Mouse (Mus musculus) layer of hippocampus, postnatal 10 days (tissue): ENCODE measurements at regions not wholly inside any gene's neighbourhood (a gene's known extent, or its start where the extent isn't known, plus 50 kb on each side); places are given as distances from the start of the nearest gene placed in this dataset.
A peak's percentile ranks its signal among the peaks of the same experiment; 100 is the strongest.

Source experiments
- DNase-seq, 2 experiments: peaks; one replicate each; pipeline ENCODE4 v3.0.0; 2021; ENCODE audit warnings: low spot score in 2 of 2

DNA sequence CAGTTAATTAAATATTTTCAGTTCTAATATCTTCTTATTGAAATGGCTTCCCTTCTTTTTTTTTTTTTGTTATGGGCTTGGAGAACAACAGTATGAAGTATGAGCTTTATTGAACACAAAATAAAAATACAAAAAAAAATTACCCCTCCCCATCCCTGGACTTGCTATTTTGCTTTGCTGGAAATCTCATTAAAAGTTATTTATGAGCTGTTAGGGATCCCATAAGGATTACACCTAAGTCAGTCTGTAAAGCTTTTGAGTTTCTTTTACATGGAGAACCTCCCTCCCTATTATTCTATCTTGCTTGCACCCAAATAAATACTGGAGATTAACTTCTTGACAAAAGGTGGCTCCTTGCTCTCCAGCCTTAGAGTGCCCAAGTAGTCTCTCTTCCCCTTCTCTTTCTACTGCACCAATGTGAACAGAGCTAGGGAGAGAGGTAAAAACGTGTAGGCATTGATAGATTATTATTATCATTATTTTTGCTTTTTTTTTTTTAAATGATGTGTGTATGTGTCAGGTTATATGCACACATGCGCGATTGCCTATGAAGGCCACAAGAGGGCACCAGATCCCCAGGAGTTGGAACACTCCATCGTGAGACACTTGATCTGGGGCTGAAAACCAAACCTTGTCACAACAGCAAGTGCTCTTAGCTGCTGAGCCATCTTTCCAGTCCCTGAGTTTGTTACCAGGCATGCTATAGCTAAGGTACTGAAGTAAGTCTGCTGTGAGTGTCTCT, 186.6 kb upstream of the Habp2 start:
- DNase-seq = no peak

DNA sequence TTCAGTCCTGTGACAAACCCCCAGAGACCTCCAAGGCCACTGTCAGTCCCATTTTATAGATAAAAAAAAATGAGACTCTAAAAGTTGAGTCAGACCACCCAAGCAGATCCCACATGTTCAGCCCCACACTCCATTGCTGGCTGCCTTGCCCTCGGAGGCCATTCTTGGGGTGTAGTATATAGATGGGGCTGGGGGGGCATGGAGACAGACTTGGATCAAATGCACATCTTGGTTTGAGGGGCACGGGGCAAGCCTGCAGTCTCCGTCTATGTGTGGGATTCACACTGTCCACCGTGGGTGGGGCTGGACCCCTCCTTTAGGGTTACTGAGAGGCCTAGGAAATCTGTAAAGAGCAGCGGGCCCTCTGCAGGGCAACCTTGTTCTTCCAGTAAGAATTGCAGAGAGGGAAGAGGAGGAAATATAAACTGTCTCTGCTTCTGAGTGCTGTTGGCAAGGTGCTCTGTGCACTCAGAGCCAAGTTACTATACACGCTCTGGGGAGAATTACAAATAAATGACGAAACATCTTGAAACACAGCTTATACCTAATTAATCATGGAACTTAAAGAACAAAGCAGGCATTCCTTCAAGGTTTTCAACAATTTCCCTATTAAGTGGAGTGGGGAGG, 184.4 kb upstream of the Habp2 start:
- no peak for DNase-seq

DNA sequence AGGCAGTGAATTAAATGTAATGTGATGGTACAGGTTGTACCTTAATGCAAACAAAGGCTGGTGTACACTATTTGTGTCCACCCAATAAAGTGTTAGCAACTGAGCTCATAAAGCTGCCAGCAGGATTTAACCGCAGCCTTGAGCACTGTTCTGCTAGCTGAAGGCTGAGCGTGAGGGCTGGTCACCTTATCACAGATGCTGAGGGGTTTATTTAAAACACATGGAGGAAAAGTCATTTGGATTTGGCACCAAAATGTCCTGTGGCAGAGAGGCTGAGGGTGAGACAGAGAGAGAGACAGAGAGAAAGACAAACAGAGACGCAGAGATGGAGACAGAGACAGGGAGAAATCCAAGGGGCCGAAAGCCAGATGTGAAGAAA, 181.9 kb upstream of the Habp2 start:
- DNase-seq = no peak

- DNase-seq = no peak
Observed at GRCm38 (mm10) chr19:56105452-56106091, 181.4 kb upstream of the Habp2 start.

GRCm38 (mm10) chr19:56108796-56109195, 178.1 kb upstream of the Habp2 start:
- no peak for DNase-seq

DNA sequence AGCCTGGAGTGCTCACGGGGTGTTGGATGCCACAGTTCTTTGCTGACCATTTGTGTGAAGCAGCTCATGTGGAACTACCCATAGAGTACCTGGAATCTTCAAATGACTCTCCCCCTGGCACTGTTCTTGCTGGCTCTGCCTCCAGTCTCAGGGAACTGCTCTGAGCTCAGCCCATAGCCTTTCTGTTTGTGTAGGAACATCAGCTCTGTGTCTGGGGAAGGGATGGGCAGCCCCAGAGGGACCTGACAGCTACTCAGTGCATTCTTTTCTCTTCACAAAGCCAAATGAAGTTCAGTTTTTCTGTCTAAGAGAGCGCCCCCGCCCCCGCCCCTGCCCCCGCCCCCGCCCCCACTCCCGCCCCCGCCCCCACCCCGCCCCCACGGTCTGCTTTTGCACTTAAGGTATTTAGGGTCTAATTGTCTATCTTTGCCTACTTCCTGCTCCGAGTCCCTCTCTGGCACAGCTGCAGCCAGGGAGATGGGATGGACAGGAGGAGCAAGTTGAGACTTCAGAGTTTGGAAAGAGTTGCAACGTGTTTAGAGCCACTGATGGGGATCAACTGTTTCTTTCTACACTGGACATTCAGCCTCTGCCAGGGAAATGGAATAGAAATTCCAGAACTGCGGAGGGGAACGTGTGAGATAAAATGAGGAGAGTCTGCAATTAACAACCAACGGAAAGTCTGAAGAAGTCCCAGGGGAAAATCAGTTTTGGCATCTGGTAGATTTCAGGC, 171.2 kb upstream of the Habp2 start:
- no peak for DNase-seq

GRCm38 (mm10) chr19:56116285-56116680, 170.7 kb upstream of the Habp2 start:
- DNase-seq = no peak

DNA sequence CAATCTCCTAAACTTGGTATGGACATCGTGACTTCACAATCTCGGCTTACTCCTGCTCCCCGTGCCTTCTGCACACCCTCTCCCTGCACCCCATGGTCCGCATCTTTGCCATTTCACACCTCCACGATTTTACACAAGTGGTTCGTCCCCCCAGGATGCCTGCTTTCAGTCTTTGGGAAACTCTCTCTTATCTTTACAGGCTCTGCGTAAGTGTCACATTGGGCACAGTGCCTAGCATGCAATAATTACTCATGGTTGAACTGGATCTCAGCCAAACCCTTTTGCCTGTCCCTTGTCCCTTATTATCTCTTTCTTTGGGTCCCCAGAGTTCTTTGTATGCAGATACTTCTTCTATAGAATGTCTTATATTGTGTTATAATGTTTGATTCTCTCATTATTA, 166.2 kb upstream of the Habp2 start:
- no peak for DNase-seq

GRCm38 (mm10) chr19:56122186-56122585, 164.8 kb upstream of the Habp2 start:
- DNase-seq = no peak

GRCm38 (mm10) chr19:56131556-56131955, 155.4 kb upstream of the Habp2 start:
- DNase-seq = peak; percentile 38 to 41

DNA sequence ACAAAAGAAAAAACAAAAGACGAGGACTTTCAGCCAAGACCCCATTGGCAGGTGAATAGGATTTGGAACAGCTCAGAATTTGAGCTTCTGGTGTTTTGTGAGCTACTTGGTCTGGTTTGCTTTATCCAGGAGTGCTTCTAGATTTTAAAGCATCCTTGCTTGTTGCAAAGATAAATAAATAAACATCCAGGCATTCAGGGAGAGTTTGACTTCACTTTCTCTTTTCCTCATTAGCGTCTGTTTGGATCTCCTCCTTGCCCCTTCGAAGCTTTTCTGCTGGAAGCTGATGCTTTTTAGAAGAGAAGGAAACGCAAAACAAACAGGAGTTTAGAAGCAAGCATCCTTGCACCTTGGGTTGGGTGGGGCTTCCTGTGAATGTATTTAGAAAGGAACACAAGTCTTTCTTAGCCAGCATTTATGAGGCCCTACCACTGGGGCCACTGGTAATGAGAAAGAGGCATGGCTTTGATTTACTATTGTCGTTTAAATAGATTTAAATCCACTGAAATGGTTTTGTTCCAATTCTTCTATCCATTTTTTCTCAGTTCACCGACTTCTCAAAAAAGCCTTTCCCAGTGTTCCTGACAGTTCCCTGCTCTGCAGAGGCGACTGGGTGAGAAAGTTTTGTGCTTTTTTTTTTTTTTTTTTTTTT, 153.9 kb upstream of the Habp2 start:
- DNase-seq = no peak

- DNase-seq = no peak
Observed at GRCm38 (mm10) chr19:56133565-56133964, 153.4 kb upstream of the Habp2 start.

DNA sequence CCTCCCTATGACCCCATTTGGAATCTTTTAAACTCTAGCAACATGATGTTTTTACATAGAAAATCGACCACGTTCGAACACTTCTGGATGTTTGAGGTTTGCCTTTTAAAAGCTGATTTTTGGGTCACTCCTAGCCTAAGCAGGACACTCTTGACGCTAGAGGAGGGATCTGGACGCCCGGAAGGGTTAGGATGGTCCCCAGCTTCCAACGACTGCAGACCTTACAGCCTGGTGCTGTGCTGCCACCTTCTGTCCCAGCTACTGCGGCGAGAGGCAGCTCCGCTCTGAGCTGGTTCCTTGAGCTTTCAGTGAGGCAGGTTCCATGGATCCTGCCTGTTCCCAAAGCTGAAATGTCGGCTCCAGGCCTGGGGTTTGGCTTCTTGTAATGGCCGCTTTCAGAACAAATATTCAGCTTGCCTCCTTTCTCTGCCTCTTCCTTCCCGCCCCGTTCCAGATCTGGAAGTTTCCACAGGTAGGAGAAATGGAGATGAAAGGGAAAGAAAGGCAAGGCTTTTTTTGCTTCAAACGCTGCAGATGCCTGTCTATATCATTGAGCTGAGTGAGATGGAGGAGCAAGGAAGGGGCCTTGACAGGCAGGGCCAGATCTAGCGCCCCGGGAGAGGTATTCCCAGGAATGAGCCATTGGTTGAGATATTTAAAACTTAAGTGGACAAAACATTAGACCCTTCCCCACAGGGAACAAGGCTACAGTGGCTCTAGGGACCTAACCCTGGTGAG, 152.7 kb upstream of the Habp2 start:
- DNase-seq = peak; percentile 83 to 84

GRCm38 (mm10) chr19:56135306-56135928, 151.5 kb upstream of the Habp2 start:
- DNase-seq = no peak

- DNase-seq = no peak
Observed at GRCm38 (mm10) chr19:56140540-56140939, 146.4 kb upstream of the Habp2 start.

DNA sequence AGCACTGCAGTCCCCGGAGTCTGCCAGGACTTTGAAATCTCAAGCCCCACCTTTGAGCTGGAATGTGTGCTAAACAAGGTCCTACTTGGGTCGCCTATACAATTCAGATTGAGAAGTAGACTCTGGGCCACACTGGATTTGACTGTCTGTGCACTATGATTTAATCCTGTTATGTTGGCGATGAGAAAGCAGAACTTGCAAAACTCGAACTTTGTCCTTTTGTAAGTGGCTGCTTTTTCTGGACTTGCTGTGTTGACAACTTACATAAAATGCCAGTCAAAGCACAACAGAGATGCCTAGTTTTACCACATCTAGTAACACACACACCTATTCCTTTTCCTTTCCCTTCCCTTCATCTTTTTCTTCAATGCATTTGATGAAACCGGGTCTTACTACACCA, 142.7 kb upstream of the Habp2 start:
- DNase-seq = no peak

DNA sequence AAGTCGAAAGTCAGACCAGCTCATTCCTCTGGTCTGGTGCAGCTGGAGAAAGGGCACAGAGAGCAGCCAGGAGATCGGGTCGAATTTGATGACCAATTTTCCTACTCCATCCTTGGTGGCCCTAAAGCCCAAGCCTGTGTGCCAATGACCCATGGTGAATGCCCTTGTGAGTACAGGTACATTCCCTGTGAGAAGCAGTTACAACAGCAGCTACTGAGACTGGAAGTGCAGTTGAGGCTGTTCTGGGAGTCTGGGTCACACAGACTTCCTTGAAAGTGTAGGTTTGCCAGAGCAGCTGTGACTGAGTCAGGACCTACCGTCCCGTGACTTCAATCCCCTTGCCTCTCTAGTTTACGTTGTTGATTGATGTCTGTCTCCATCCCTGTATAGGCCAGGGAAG, 129.8 kb upstream of the Habp2 start:
- no peak for DNase-seq

DNA sequence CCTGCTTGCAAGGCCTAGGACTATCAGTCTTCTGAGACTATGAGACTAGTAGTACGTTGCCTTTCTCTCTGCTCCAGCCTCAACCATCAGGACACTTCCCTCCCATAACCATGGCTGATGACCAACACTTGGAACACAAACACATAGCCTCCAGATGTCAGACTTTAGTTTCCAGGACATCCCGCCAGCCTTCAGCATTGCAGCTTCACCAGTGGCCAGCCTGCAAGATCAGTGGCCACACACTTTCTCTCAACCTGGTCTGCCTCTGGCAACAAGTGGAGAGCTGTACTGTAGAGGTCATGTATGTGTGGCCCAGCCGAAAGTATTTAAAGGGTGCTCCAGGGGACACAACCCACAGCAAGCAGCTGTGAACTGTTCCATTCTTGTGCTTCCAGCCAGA, 124.8 kb upstream of the Habp2 start:
- no peak for DNase-seq

GRCm38 (mm10) chr19:56169133-56169997, 117.6 kb upstream of the Habp2 start:
- no peak for DNase-seq

- no peak for DNase-seq
Observed at GRCm38 (mm10) chr19:56169998-56170274, 117.0 kb upstream of the Habp2 start.
